Mouse (Mus musculus) ovary, postnatal 14 days (tissue): ENCODE measurements around the gene Rps17.

Experiments used
- DNase-seq: peaks from one replicate; pipeline ENCODE4 v3.0.0; 2022; ENCODE audit warnings: low spot score

The Rps17 gene

DNA sequence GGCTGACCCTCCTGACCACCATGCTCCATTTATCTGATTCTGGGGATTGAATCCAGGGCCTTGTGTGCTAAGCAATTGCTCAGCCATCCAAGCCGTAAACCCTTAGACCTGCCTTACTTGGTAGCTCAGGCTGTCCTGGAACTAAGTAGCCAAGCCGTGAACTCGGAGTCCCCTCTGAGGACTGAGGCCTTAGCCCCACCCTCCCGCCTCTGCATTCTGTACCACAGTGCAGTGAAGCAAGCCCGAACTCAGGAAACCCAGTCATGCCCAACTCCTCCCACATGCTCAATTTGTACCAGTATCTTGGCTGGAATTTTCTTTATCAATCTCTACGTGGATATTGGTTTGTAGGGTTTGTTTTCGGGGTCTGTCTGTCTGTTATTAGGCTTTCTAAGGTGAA lies 13.2 kb downstream of the Rps17 start:
- no peak for DNase-seq

DNA sequence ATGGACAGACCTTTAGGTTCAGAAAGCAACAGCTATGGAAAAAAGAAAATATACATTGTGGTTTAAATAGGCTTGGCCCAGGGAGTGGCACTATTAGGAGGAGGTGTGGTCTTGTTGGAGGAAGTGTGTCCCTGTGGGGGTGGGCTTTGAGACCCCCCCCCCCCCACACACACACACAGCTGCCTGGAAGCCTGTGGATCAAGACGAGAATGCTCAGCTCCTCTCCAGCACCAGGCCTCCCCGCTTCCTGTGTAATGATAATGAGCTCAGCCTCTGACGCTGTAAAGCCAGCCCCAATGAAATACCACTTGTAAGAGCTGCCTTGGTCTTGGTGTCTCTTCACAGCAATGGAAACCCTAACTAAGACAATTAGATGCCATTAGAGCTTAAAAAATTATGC lies 14.3 kb downstream of the Rps17 start:
- no peak for DNase-seq

DNA sequence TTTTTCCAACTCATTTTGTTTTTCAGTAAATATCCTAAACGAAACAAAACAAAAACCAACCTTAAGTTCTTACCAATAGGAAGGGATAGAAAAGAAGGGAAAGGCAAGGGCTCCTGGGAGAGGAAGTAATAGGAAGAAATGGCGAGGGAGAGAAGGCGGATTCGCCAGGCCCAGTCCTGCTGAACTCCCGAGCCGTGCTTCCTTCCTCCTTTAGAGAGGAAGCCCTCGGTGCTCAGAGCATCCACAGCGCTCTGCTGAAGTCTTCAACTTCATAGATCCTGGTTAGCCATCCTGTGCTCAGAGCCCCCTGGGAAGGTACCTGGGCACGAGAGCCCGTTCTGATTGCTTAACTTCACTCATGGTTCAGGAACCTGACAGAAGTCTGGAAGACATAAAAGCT lies 17.4 kb downstream of the Rps17 start:
- no peak for DNase-seq

DNA sequence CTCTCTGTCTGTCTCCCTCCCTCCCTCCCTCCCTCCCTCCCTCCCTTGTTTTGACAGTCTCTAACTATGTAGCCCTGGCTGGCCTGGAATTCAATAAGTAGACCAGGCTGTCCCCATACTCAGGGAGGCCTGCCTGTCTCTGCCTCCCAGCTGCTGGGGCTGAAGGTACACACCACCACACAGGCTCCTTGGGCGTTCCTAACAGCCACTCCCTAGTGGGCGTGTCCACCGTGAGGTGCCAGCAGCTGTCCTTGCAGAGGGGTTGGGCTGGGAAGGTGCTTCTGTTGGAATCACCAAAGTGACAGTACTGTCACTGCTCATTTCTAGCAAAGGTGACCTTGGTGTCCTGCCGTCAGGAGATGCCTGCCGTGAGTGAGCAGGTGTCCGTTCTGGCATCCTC lies 18.2 kb downstream of the Rps17 start:
- DNase-seq = no peak

DNA sequence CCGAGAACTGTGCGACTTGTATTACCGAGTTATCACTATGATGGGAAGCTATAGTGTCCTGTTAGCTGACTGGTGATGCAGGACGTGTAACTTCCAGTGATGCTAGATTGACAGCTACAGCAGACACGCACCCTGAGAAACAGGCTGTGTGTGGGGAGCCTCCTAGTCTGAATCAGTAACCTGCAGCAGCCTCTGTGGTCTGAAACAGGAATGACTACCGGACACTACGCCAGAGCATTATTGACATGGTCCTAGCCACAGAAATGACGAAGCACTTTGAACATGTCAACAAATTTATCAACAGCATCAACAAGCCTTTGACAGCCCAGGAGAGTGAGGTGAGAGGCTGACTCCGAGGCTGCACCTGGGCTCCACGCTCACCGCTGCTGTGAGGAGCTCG lies 19.0 kb downstream of the Rps17 start:
- DNase-seq = no peak

DNA sequence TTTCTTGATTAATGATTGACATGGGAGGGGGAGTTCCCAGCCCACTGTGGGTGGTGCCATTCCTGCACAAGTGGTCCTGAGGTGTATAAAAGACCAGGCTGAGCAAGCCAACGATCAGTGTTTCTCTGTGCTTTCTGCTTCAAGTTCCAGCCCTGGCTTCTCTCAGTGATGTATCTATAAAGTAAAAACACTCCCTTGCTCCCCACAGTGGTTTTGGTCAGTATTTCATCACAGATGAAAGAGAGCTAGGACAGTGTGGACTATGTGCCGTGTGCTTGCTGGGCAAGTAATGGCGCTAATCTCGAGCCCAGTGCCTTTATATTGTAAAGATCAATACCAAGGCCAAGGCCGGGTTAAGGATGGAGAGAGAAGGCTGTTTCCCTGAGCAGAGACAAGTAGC lies 23.3 kb downstream of the Rps17 start:
- no peak for DNase-seq

DNA sequence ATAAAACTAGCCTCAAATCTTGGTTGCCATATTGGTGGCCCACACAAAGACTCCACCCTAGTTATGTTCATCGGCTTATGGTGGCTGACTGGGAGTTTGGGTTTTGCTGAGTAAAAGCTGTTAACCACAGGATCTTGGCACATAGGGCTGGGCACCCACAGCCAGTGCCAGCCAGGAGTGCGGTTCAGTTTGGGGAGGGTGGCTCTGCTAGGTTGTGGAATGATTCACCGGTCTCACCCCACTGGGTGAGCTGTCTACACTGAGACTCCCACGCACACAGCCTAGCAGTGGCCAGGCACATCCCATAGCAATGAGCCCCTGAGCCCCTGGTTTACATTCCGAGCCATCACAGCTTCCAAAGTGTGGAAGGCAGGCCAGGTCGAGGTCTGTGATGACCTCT lies 25.3 kb downstream of the Rps17 start:
- no peak for DNase-seq

DNA sequence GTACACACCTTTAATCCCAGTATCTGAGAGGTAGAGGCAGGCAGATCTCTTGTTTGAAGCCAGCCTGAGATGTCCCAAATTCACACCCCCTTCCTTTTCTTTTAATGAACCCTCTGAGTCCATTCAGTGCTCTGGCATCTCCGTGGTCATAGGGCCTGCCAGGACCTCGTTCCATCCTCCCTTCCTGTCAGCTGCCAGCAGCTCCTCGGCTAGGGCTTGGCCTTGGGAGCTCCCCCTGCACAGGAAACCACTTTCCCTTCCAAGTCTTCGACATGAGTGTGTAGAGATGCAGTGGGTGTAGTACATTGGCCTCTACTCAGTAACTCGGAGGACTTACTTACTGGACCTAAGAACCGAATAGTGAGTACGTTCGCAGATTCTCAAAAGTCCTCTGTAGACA lies 29.5 kb downstream of the Rps17 start:
- peak; percentile 15 for DNase-seq

DNA sequence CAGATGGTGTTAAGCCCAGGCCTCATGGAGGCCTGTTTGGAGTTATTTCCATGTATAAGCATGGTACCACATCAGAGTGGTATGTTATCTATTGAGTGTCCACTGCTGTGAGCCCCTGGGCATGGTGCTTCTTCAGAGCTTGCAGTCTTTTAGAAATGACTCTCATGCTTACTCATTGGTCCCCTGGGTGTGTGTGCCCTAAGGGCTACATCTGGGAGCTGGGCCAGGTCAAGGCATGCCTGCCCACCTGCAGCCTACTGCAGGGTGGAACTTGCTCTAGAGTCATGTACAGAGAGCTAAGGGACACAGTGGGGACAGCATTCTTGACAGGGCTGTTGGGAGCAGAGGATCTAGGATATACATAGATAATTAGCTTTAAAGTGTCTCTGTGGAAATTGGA lies 33.5 kb downstream of the Rps17 start:
- no peak for DNase-seq

DNA sequence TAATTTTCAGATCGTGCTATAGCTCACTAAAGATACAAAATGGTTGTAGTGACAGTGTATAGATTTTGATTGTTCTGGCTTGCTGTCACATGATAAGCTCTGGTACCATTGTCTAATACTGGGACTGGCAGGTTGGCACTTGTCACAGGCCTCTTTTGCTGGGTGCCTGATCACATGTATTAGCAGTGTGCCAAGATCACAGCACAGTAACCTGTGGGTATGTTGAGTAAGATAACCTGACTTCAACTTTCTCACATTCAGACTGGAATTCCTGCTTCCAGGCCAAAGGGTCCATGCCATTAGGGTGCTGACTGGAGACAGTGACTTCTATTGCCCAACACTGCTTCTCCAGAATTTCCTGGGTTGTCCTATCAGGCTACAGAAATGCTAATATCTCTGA lies 33.9 kb downstream of the Rps17 start:
- no peak for DNase-seq

DNA sequence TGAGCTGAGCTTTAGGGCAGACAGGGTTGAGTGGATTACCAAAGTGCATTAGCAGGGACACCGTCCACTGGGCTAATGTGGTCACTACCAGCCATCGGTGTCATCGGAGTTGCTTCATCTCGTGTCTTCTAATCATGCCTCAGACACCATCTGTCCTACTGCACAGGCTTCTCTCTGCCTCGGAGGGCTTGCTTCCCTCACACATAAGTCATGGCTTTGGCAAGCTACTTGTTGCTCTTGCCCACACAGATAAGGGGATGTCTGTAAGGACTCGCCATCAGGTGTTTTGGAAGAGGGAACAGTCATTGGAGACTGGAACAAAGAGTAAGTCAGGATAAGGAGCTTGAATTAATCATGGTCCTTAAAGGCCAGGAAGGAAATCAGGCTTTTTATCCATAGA lies 35.8 kb downstream of the Rps17 start:
- no peak for DNase-seq

DNA sequence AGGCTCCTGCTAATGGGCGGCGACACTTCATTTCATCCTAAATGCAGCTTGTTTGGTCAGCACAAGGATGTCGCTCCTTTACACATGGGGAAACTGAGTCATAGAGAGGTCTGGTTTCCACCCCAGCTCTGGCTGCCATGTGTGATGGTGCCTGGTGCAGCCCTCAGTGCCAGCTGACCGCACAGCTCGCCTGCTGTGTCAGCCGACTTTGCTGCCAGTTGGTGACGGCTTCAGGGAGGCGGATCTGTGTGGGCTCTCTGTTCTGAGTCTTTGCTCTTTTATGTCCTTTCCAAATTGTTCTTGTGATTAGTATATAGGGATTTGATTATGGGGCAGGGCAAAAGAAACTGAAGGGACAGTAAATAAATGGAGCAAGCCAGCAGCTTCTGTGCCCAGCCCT lies 37.3 kb downstream of the Rps17 start:
- no peak for DNase-seq

DNA sequence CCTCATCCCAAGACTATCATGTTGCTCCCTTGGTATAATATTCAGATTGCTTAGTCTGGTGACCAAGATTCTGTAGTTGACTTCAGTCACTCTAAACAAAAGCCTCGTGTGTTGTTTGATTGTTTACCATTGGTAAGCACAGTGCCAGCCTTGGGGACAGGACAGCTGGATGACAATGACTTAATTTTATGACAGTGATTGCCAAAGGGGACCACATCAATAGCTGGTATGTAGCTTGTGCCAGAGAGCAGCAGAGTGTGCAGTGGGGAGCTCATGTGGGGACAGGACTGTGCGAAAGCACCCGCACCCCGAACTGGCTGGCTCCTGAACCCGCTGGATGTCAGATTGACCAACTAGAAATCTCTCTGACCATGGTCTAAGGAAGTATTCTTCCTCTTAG lies 40.4 kb downstream of the Rps17 start:
- no peak for DNase-seq

DNA sequence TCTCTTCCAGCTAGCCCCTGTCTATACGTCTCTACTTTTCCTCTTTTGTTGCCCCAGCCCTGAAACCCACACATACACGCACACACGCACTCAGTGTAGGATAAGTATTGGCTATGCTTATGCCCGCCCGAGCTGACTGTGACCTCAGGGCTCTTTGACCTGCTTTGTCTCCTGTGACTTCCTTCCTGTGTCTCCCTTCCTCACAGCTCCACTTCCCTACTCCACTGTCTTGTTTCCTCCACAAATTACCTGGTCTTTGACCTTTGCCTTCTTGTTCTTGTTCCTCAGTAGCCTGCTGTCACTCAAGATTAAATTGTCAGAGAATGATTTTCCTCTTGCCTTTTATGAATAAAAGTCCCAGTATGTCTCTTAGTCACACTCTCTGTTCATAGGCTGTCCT lies 41.0 kb downstream of the Rps17 start:
- DNase-seq = no peak

DNA sequence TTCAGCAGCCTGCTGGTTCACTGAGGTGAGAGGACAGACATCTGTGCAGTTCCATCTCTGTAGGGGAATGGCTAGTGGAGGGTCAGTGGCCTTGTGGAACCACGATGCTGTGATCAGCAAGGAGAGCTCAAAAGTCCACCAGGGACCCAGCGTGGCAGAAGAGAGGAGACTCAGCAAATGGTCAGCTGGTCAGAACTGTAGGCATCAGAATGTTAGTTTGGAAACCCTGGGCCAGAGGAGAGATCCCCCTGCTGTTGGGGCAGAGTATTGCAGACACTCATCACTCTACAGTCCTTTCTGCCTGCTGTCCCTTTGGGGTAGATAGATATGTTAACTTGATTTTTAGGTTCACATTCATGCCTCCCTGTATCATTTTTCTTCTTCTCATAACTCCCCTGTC lies 41.4 kb downstream of the Rps17 start:
- DNase-seq = no peak

DNA sequence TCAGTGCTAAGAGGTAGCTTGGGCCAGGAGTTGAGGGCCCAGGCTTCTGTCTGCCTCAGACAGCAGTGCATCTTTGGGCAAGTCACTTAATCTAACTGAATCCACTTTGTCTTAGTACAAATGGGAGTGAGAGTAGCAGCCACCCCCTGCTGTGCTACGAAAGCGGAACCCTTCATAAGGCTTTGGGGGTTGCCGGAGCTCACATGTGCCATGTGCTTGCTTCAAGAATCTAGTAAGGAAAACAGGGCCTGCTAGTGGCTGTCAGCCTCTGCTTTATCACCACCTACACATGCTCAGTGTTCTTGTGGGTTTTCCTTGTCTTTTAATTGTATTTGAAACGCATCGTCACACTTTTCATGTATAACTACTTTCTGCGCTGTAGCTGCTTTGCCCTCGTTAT lies 43.7 kb downstream of the Rps17 start:
- no peak for DNase-seq

DNA sequence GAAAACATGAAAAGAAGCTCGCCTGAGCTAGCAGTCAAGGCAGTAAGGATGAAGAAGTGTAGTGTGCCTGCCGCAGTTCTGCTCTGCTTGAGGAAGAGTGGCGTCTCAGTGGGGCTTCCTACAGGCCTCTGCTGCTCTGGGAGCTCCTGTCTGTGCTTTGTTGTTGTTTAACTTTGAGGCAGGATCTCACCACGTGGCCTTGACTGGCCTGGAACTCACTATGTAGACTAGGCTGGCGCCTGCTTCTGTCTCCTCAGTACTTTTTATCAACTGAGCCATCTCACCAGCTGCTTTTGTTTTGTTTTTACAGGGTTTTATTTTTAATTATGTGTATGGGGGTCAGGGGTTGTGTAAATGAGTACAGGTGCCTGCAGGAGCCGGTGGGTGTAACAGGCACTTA lies 46.8 kb downstream of the Rps17 start:
- DNase-seq = no peak

DNA sequence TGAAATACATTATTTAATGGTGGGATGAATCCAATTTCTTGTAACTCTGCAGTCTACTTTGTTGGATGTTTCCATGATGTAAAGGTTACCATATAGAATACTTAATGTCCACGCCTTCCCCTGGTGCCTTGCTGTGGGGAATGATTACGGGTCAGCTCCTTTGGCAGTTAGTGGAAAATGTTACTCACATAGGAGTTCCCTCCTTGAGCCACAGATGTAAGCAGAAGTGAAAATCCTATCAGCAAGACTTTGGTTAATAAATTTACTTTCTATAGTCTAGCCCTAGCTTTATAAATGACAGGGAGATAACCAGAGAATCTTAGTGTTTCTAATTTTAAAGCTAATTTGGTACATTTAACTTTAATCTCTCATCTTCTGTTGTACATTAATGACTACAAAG lies 49.9 kb downstream of the Rps17 start:
- DNase-seq = no peak
